Mouse (Mus musculus): ENCODE data around the gene Gbp3. TPM values are rescaled to one million over a fixed set of nuclear protein-coding genes. Genes with fewer than 3 reads are reported as not detected.

The Gbp3 gene
- polyA plus RNA-seq (2012; ENCODE audit: low replicate concordance), result 2.0 and 3.0 TPM in 2 replicates

GRCm38 (mm10) chr3:142559632-142560228 is at the start of gene Gbp3:
Gbp3 (plus strand) TSS chr3:142560026.

GRCm38 (mm10) chr3:142530087-142530953 is 29.5 kb upstream of the Gbp3 start, which contains the start of gene Gbp7:
Gbp7 (plus strand) TSS chr3:142530342.

GRCm38 (mm10) chr3:142594547-142594946 is 34.7 kb downstream of the Gbp3 start, which contains the start of gene Gbp2b:
Gbp2b (plus strand) TSS chr3:142594847.

GRCm38 (mm10) chr3:142620111-142620955 is 60.5 kb downstream of the Gbp3 start, which contains the start of gene Gbp2:
Gbp2 (plus strand) TSS chr3:142620602.

Other genes starting within 250 kb of the Gbp3 start
- gene Pdlim5, start 164.3 kb upstream of the Gbp3 start, polyA plus RNA-seq (2012; ENCODE audit: low replicate concordance), result 32.4 and 34.7 TPM in 2 replicates
- gene Gbp5, start 66.0 kb upstream of the Gbp3 start, polyA plus RNA-seq (2012; ENCODE audit: low replicate concordance), result 2.5 and 3.6 TPM in 2 replicates
- gene Gbp7, start 29.7 kb upstream of the Gbp3 start, polyA plus RNA-seq (2012; ENCODE audit: low replicate concordance), result 2.0 and 3.4 TPM in 2 replicates
- gene Gbp2b, start 34.8 kb downstream of the Gbp3 start, polyA plus RNA-seq (2012; ENCODE audit: low replicate concordance), result 1.2 and 1.4 TPM in 2 replicates
- gene Gbp2, start 60.6 kb downstream of the Gbp3 start, polyA plus RNA-seq (2012; ENCODE audit: low replicate concordance), result 1.8 and 3.4 TPM in 2 replicates
- gene Kyat3, start 141.0 kb downstream of the Gbp3 start, polyA plus RNA-seq (2012; ENCODE audit: low replicate concordance), result 1.6 and 2.3 TPM in 2 replicates
- gene Gtf2b, start 205.0 kb downstream of the Gbp3 start, polyA plus RNA-seq (2012; ENCODE audit: low replicate concordance), result 1.7 and 4.3 TPM in 2 replicates